25 mouse cellular contexts compared by ENCODE assay signal in the genomic region with DNA sequence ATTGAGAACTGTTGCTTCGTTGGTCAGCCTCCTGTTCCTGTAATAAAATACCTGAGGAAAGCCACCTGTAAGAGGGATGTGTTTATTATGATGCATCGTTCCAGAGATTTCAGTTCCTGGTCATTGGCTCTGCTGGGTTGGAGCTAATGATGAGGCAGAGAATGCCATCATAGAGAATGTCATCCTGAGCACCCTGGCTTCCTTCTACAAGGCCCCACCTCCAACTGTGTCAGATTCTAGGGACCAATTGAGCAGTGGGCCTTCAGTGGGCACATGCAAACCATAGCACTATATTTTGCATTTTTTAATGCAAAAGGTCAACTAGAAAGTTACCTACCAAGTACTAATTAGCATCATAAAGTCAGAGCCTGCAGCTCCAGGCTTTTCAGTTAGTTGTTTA. TPM values are rescaled to one million over a fixed set of nuclear protein-coding genes. Genes with fewer than 3 reads are reported as not detected.
"Had no signal": no experiment of that assay in that cellular context is flagged by ENCODE, and none has a peak within 500 bp of the region (broad histone marks: within the 10 kb centered on the region; RNA-seq: fewer than 3 reads in every experiment).

No protein-coding gene starts in this region.

- H3K4me1 ChIP-seq: heart, embryonic 10.5 days; heart, embryonic 12.5 days; hindbrain, embryonic 10.5 days; hindbrain, embryonic 12.5 days; intestine, embryonic 15.5 days; limb, embryonic 10.5 days; limb, embryonic 12.5 days; liver, embryonic 13.5 days; liver, embryonic 15.5 days had no signal

- H3K27me3 ChIP-seq: heart, embryonic 12.5 days; hindbrain, embryonic 12.5 days; intestine, embryonic 15.5 days; limb, embryonic 12.5 days; liver, embryonic 13.5 days; liver, embryonic 15.5 days had no signal

- DNase-seq: gastrocnemius, adult 2 months; gastrocnemius, postnatal 10 days; gastrocnemius, postnatal 25 days; heart, adult 18-20 months; heart, postnatal 10 days; heart, postnatal 4 days; kidney, adult 18-20 months; kidney, adult 8-10 months; kidney, postnatal 10 days; kidney, postnatal 25 days; kidney, postnatal 4 days; liver; liver, embryonic 13.5 days had no signal

- H3K36me3 ChIP-seq: heart, embryonic 10.5 days; heart, embryonic 12.5 days; hindbrain, embryonic 10.5 days; hindbrain, embryonic 12.5 days; intestine, embryonic 15.5 days; limb, embryonic 10.5 days; limb, embryonic 12.5 days; liver, embryonic 13.5 days; liver, embryonic 15.5 days had no signal

- H3K9me3 ChIP-seq: heart, embryonic 10.5 days; heart, embryonic 12.5 days; hindbrain, embryonic 10.5 days; hindbrain, embryonic 12.5 days; intestine, embryonic 15.5 days; limb, embryonic 10.5 days; limb, embryonic 12.5 days; liver, embryonic 13.5 days; liver, embryonic 15.5 days had no signal

- H3K4me3 ChIP-seq: gastrocnemius, adult 2 months; heart, embryonic 10.5 days; heart, embryonic 12.5 days; hindbrain, embryonic 10.5 days; hindbrain, embryonic 12.5 days; intestine, embryonic 15.5 days; layer of hippocampus, adult 2 months; left cerebral cortex, adult 2 months; limb, embryonic 10.5 days; limb, embryonic 12.5 days; liver, embryonic 13.5 days; liver, embryonic 15.5 days had no signal

- H3K27ac ChIP-seq: gastrocnemius, adult 2 months; heart, embryonic 10.5 days; hindbrain, embryonic 10.5 days; hindbrain, embryonic 12.5 days; hindbrain, embryonic 14.5 days; intestine, embryonic 15.5 days; layer of hippocampus, adult 2 months; left cerebral cortex, adult 2 months; limb, embryonic 10.5 days; limb, embryonic 12.5 days; liver, embryonic 13.5 days; liver, embryonic 15.5 days had no signal

RNA-seq across cellular contexts. Expression of a gene that starts 20.5 kb away (rescaled TPM):
- polyA plus RNA-seq: inflammation-experienced regulatory T-cells, adult 6 months had no signal
